Mouse (Mus musculus): Measurements from ENCODE around the gene Wnk2.
A peak's percentile ranks its signal among the peaks of the same experiment; 100 is the strongest.

Gene Wnk2

DNA sequence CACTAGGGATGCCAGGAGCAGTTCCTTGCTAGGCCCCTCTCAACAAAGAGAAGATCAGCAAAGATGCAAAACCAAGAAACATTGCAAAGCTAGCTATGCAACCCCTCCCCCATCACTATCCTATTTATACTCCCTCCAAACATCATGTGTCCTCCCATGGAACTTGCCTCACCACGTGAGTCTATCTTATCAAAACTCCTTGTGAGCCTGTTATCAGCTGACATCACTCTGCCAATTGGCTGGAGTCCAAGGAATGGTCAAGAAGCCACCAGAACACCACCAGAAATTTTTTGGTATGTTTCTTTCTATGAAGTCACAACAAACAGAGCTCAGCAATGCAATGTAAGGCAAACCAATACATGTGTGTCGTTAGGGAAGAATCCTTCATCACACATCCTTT is 116.8 kb downstream of the Wnk2 start:
- DNase-seq, result no peak

DNA sequence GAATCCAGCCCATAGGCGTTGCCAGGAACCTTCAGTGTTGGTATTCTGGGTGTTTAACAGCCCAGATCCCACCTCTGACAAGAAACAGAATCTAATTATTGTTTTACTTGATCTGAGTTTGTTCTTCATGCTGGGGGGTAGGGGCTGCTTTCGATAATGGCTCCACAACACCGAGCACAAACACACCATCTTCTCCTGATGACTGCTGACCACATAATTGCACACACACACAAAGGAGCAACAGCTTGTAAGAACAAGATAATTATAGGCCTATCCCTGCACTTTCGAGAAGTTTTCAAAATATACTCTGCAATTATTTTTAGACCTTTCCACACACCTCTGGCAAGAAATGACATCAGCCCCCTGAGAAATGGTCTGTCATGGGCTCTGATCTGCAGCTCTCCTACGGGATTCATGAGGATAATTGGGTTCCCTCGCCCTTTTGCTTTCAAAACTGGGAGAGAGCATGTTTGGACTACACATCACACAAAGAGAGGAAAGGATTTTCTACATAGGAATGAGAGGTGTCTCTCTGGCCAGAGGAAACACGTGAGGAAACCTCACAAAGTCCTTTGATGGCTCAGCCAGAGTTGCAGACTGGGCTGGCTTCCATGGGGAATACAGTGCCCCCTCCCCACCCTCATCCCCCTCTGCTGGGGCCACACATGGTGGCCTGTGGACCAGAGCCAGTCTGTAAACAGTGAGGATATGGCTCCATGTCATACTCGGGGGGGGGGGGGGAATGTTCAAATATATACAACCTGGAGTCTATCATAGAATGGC is 118.9 kb downstream of the Wnk2 start:
- DNase-seq, result no peak

GRCm38 (mm10) chr13:49027057-49027456 is 120.8 kb downstream of the Wnk2 start:
- no peak for DNase-seq

- DNase-seq, result no peak
Observed at GRCm38 (mm10) chr13:49025521-49025920, 122.3 kb downstream of the Wnk2 start.

DNA sequence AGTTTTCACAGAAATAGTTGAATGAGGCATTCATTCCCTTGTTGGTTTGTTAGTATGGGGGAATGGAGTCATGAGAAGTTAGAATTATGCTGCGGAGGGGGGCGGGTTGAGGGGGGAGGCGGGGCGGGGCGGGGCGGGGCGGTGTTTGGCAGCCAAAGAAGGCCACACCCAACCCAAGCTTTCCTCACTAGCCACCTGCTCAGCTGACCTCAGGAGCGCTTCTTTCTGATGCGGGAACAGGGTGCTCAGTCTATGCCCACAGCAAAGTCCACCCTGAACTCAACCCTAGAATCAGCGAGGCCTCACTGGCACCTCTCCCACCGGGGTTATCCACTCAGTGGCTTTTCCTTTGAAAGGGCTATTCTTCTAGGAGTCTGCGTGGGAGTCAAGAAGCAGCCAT is 123.1 kb downstream of the Wnk2 start:
- peak; percentile 35 for DNase-seq

DNA sequence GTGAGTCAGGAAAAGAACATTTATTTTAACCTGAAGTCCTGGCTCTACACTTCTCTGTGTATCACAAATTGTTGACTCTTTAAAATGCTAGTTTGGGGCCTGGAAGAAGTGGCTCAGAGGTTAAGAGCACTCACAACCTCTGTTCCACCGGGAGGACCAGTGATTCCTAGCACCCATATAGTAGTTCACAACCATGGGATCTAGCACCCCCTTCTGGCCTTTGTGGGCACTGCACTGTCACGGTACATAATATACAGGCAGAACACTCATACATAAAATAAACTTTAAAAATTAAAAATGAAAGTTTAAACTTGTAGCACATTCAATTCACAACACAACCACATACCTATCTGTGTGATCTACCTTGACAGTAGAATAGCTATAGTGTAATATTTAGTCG is 126.1 kb downstream of the Wnk2 start:
- DNase-seq, result peak; percentile 87

GRCm38 (mm10) chr13:49020152-49020551 is 127.7 kb downstream of the Wnk2 start:
- peak; percentile 35 for DNase-seq

- no peak for DNase-seq
Observed at GRCm38 (mm10) chr13:49017375-49017774, 130.4 kb downstream of the Wnk2 start.

- peak; percentile 55 for DNase-seq
Observed at GRCm38 (mm10) chr13:49016311-49016761, 131.5 kb downstream of the Wnk2 start.

GRCm38 (mm10) chr13:49015366-49016306 is 132.2 kb downstream of the Wnk2 start:
- DNase-seq, result peak; percentile 74

- DNase-seq, result no peak
Observed at GRCm38 (mm10) chr13:49013206-49013794, 134.5 kb downstream of the Wnk2 start.

- no peak for DNase-seq
Observed at GRCm38 (mm10) chr13:49001691-49002090, 146.1 kb downstream of the Wnk2 start.

DNA sequence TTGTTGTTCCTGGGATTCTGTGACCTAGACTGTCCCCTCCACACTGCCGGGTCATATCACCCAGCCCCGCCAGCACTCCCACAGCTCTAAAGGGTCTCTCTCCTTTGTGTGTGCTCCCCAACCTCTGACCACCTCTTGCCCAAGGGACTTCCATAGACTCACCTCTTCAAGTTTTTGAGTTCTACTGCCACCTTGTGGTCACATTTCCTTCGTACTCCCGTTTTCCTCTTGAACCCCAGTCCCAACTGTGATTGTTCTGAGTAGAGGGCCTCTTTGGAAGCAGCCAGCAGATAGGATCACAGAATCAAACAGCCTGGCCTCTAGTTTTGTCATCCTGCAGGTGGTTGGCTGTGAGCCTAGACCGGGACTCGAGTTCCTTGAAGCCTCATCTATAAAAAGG is 149.2 kb downstream of the Wnk2 start:
- DNase-seq, result peak; percentile 69

DNA sequence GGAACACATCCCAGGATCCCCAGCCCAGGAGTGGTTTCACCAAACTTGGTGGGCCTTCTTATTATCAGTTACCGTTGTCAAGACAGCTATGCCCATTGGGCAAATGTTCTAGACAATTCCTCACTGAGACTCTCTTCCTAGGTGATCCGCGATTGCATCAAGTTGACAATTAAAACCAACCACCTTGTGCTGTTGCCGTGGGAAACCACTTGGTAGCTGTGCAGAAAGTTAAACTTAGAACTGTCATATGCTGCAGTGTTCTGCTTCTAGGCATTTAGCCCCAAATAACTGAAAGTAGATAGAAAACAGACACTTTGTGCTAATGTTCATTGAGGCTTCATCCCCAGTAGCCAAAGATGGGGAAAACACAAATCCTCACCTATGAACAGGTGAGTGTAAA is 151.1 kb downstream of the Wnk2 start:
- DNase-seq, result no peak

DNA sequence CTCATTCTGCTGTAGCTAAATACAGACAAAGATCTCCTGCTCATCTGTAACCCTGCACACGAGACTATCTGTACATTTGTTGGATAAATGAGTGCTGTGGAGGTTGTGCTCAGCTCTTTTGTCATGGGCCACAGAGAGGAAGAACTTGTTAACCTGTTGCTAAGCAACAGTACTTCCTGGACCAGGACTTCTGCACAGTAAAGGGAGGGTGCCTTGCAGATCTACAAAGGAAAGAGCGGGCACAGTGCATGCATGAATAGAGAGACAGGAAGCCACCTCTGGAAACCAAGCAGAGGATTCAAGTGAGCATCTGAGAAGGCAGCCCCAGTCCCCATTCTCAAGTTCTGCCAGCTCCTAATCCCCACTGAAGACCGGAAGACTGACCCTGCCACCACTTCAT is 152.9 kb downstream of the Wnk2 start:
- peak; percentile 40 for DNase-seq

DNA sequence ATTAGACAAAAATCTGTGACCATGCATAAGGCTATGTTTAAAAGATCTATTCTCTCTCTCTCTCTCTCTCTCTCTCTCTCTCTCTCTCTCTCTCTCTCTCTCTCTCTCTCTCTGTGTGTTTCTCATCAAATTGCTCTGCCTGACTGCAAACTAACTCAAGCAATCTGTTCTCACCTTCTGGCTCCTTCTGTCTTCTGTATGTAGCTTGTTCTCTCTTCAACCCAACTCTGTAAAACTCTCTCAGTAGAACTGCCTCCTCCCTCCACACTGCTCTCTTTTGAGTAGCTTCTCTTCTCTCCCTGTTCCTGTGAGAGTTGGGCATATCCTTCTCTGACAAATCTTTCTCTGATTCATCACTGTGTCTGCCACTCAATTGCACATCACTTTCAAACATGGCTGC is 154.9 kb downstream of the Wnk2 start:
- DNase-seq, result no peak

- no peak for DNase-seq
Observed at GRCm38 (mm10) chr13:48990138-48990537, 157.7 kb downstream of the Wnk2 start.
